Mouse (Mus musculus): ENCODE data around the gene Rpl22. TPM values are rescaled to one million over a fixed set of nuclear protein-coding genes. Genes with fewer than 3 reads are reported as not detected.

Rpl22 gene
- polyA plus RNA-seq, 1 experiment from 2014 or later, result 161 TPM

DNA sequence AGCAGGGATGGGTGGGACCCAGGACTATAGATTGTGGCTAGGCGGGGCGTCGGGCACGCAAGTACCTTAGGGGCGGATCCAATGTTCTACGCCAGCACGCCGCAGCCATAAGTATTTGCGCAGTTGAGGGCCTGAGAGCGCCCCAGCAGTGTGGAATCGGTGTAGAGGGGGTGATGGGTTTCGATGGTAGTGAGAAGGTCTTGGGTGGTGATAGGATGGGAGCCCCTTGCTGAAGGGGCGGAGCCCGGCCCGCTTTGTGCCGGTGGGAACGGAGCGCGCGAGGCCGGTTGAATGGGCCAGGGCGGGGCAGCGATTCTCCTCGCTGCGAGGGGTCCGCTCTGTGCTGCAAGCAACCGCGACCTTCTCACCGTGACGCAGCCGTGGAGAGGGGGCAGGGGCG is 39.4 kb upstream of the Rpl22 start:
- H3K36me3 ChIP-seq (ENCODE audit: control insufficient read depth, insufficient read depth), result no peaks in the 10 kb centered on the region
- peaks cover 11% of the 10 kb centered on the region for H3K4me1 ChIP-seq (ENCODE audit: control insufficient read depth, low read depth, low read length)
- H3K4me3 ChIP-seq (ENCODE audit: low read depth, low read length), result no peak overlapping the region
- H3K9ac ChIP-seq (ENCODE audit: low read depth, low read length), result no peak overlapping the region
- no peak overlapping the region for H3K27ac ChIP-seq (ENCODE audit: low read length)
- H3K27me3 ChIP-seq (ENCODE audit: control insufficient read depth, insufficient read depth, low read depth, low read length), result peaks cover 91% of the 10 kb centered on the region
- H3K4me2 ChIP-seq (ENCODE audit: low read depth, low read length), result no peak overlapping the region
- ATAC-seq (ENCODE audit: low read depth), result no peak
- WGBS (ENCODE audit: insufficient replicate concordance), result 4% methylated on average over 32 of the region's 32 CpGs
- no peaks in the 10 kb centered on the region for H3K9me3 ChIP-seq (replicated peaks; ENCODE audit: control insufficient read depth, low read length)

DNA sequence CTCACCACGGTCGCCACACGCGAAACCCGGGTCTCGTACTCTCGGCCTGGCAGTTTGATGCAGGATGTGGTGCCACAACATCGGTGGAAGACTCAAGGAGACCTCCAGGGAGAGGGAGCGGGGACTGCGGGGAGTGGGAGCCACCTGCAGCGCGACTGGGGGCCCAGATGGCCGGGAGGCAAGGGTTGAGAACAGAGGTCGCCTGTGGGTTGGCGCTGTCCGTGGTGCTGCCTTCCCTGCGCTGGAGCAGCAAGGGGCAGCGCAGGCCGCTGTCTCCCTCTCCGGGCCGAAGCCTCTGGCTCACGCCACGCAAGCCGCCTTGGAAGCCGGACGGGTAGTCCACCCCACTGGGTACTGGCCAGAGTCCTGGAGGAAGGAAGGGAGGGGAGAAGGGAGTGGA is 38.7 kb upstream of the Rpl22 start:
- Histone ChIP-seq H3K36me3 (ENCODE audit: control insufficient read depth, insufficient read depth) (no peaks in the 10 kb centered on the region), H3K4me2 (ENCODE audit: low read depth, low read length) (no peak overlapping the region), H3K9ac (ENCODE audit: low read depth, low read length) (no peak overlapping the region), H3K4me3 (ENCODE audit: low read depth, low read length) (no peak overlapping the region), H3K9me3 (replicated peaks; ENCODE audit: control insufficient read depth, low read length) (no peaks in the 10 kb centered on the region), H3K27ac (ENCODE audit: low read length) (no peak overlapping the region), H3K27me3 (ENCODE audit: control insufficient read depth, insufficient read depth, low read depth, low read length) (peaks cover 91% of the 10 kb centered on the region), H3K4me1 (ENCODE audit: control insufficient read depth, low read depth, low read length) (peaks cover 11% of the 10 kb centered on the region)
- WGBS (ENCODE audit: insufficient replicate concordance), result 7% methylated on average over 26 of the region's 26 CpGs
- ATAC-seq (ENCODE audit: low read depth), result no peak

DNA sequence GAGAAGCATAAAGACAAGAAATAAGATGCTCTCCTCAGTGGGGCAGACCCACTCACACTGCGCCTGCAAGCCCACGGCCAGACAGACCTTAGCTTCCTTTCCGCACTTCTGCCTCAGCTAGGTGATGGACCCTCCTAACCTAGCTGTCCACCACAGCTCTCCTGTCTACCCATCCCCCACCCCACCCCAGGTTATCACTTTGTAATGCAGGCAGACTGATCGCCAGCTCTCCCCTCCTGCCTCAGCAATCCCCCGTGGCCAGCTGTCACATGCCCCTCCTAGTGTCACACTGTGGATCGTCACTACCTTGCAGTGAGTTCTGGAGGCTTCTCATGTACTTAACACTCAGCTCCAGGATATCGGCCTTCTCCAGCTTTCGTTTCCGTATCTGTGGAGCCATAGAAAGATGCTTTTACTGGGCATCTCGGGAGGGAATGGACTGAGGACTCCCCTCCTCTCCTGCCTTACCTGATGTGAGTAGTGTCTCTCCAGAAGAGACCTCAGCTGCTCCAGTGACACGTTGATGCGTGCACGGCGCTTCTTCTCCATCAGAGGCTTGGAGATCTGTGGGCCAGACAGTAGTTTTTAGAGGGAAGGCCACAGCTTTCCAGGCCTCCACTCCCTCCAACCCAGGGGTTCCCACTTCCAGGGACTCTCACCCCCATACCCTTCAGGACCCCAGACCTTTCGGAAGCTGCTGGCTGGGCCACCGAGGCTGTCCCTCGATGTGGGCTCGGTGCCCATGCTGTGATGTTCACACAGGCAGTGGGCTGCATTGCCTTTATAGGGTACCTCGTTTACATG is 38.0 kb upstream of the Rpl22 start:
- Histone ChIP-seq H3K9me3 (replicated peaks; ENCODE audit: control insufficient read depth, low read length) (no peaks in the 10 kb centered on the region), H3K4me2 (ENCODE audit: low read depth, low read length) (no peak overlapping the region), H3K36me3 (ENCODE audit: control insufficient read depth, insufficient read depth) (no peaks in the 10 kb centered on the region), H3K27ac (ENCODE audit: low read length) (no peak overlapping the region), H3K9ac (ENCODE audit: low read depth, low read length) (no peak overlapping the region), H3K4me3 (ENCODE audit: low read depth, low read length) (no peak overlapping the region), H3K27me3 (ENCODE audit: control insufficient read depth, insufficient read depth, low read depth, low read length) (peaks cover 91% of the 10 kb centered on the region), H3K4me1 (ENCODE audit: control insufficient read depth, low read depth, low read length) (peaks cover 11% of the 10 kb centered on the region)
- ATAC-seq (ENCODE audit: low read depth), result no peak
- 18% methylated on average over 19 of the region's 19 CpGs for WGBS (ENCODE audit: insufficient replicate concordance)

DNA sequence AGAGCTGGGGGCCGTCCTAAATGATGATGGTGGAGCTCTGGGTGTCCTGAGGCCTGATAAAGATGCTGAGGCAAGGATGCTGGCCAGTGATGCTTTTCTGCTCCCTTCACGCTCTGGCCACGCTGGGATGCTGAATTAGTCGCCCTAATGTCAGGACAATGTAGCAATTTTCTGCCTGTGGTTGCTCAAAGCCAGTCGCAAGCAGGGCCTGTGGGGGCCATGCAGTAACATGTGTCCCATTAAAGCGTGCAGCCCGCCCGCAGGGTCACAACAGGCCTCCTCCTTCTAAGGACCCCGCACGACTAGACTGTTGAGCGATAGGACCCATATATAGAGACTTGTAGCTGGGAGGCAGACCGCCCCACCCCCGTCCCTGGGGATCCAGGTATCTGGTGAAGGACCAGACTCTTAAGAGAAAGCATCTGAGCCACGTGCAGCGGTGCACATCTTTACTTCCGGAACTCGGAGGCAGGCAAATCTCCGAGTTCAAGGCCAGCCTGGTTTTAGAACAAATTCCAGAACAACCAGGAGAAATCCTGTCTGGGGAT is 37.1 kb upstream of the Rpl22 start:
- Histone ChIP-seq H3K4me2 (ENCODE audit: low read depth, low read length) (no peak overlapping the region), H3K9ac (ENCODE audit: low read depth, low read length) (no peak overlapping the region), H3K4me3 (ENCODE audit: low read depth, low read length) (no peak overlapping the region), H3K9me3 (replicated peaks; ENCODE audit: control insufficient read depth, low read length) (no peaks in the 10 kb centered on the region), H3K27me3 (ENCODE audit: control insufficient read depth, insufficient read depth, low read depth, low read length) (peaks cover 90% of the 10 kb centered on the region), H3K27ac (ENCODE audit: low read length) (no peak overlapping the region), H3K36me3 (ENCODE audit: control insufficient read depth, insufficient read depth) (no peaks in the 10 kb centered on the region), H3K4me1 (ENCODE audit: control insufficient read depth, low read depth, low read length) (peaks cover 5% of the 10 kb centered on the region; the same call in 1 of the 2 replicates)
- WGBS (ENCODE audit: insufficient replicate concordance), result 49% methylated on average over 18 of the region's 18 CpGs
- no peak for ATAC-seq (ENCODE audit: low read depth)

DNA sequence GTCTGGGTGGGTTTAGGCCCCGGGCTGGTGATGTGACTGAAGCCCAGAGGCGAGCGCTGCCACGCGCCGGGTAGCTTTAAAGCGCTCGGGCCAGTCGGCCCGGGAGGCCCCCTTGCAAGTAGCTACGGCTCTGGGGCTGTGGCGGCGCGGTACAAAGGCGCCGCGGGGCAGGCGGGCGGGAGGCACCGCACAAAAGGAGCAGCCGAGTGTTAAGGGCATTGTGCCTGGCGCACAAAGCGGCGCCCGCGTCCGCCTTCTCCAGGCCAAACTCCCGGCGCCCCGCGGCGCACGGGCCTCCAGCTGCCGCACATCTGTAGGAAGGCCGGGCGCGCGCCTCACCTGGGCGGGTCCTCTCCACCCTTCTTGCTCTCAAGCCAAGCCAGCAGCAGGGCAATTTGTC is 35.2 kb upstream of the Rpl22 start:
- 3% methylated on average over 39 of the region's 39 CpGs for WGBS (ENCODE audit: insufficient replicate concordance)

DNA sequence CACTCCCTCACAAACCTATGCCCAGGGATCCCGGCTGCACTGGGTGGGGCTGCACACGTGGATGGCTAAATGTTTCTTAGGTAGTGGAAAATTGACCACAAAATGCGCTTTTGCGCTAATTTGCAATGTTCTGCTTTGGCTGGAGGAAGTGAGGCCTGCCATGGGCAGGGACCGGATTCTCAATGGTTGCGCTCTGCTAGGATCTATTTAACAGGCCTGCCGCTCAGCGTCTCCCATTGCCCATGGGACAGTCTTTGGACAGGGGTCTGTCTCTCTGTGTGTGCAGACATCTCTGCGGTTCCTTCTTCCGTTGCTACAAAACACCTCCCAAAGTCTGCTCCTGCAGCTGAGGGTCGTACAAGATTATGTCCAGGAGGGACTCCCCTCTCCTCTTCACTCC is 34.6 kb upstream of the Rpl22 start:
- peaks cover 72% of the 10 kb centered on the region for H3K27me3 ChIP-seq (ENCODE audit: control insufficient read depth, insufficient read depth, low read depth, low read length)
- H3K4me1 ChIP-seq (ENCODE audit: control insufficient read depth, low read depth, low read length), result peaks cover 11% of the 10 kb centered on the region
- no peak for ATAC-seq (ENCODE audit: low read depth)
- H3K4me2 ChIP-seq (ENCODE audit: low read depth, low read length), result no peak overlapping the region
- no peak overlapping the region for H3K27ac ChIP-seq (ENCODE audit: low read length)
- no peak overlapping the region for H3K4me3 ChIP-seq (ENCODE audit: low read depth, low read length)
- no peaks in the 10 kb centered on the region for H3K36me3 ChIP-seq (ENCODE audit: control insufficient read depth, insufficient read depth)
- WGBS (ENCODE audit: insufficient replicate concordance), result 23% methylated on average over 11 of the region's 11 CpGs
- H3K9ac ChIP-seq (ENCODE audit: low read depth, low read length), result no peak overlapping the region
- H3K9me3 ChIP-seq (replicated peaks; ENCODE audit: control insufficient read depth, low read length), result no peaks in the 10 kb centered on the region

More for the DNA sequence above, 35.2 kb upstream of the Rpl22 start:
- Histone ChIP-seq H3K4me1 (ENCODE audit: control insufficient read depth, low read depth, low read length) (peaks cover 6% of the 10 kb centered on the region; the same call in 1 of the 2 replicates), H3K4me2 (ENCODE audit: low read depth, low read length) (no peak overlapping the region), H3K27ac (ENCODE audit: low read length) (no peak overlapping the region), H3K9me3 (replicated peaks; ENCODE audit: control insufficient read depth, low read length) (no peaks in the 10 kb centered on the region), H3K9ac (ENCODE audit: low read depth, low read length) (no peak overlapping the region), H3K36me3 (ENCODE audit: control insufficient read depth, insufficient read depth) (no peaks in the 10 kb centered on the region), H3K4me3 (ENCODE audit: low read depth, low read length) (no peak overlapping the region), H3K27me3 (ENCODE audit: control insufficient read depth, insufficient read depth, low read depth, low read length) (peaks cover 77% of the 10 kb centered on the region)
- no peak for ATAC-seq (ENCODE audit: low read depth)

DNA sequence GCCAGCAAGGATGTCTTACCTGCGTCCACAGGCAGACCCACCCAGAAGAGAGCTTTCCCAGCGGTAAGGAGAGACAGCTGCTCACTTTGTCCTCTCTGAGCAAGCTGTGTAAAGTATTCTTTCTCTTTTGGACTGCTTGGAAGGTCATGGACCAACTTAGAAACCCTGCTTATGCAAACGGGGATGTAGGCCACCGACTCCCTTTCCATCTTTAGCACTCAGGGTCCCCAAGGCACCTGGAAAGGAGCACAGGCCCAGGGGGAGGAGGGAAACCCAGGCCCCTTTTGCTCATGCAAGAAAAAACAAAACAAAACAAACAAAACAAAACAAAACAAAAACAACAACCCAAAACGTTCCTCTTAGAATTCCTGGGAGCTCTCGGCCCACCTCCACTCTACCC is 34.0 kb upstream of the Rpl22 start, which contains the start of gene Hes3:
Gene Hes3, minus strand, starts transcription at position 101 of the 400 bp plus-strand sequence.
- Histone ChIP-seq H3K4me2 (ENCODE audit: low read depth, low read length) (no peak within 1 kb of the TSS), H3K4me3 (ENCODE audit: low read depth, low read length) (no peak within 1 kb of the TSS), H3K9ac (ENCODE audit: low read depth, low read length) (no peak within 1 kb of the TSS), H3K27me3 (ENCODE audit: control insufficient read depth, insufficient read depth, low read depth, low read length) (peaks cover 67% of the 10 kb centered on the region), H3K9me3 (replicated peaks; ENCODE audit: control insufficient read depth, low read length) (no peaks in the 10 kb centered on the region), H3K36me3 (ENCODE audit: control insufficient read depth, insufficient read depth) (no peaks in the 10 kb centered on the region), H3K27ac (ENCODE audit: low read length) (no peak within 1 kb of the TSS), H3K4me1 (ENCODE audit: control insufficient read depth, low read depth, low read length) (peaks cover 7% of the 10 kb centered on the region)
- 31% methylated on average over 6 of the region's 6 CpGs for WGBS (ENCODE audit: insufficient replicate concordance)
- no peak for ATAC-seq (ENCODE audit: low read depth)

DNA sequence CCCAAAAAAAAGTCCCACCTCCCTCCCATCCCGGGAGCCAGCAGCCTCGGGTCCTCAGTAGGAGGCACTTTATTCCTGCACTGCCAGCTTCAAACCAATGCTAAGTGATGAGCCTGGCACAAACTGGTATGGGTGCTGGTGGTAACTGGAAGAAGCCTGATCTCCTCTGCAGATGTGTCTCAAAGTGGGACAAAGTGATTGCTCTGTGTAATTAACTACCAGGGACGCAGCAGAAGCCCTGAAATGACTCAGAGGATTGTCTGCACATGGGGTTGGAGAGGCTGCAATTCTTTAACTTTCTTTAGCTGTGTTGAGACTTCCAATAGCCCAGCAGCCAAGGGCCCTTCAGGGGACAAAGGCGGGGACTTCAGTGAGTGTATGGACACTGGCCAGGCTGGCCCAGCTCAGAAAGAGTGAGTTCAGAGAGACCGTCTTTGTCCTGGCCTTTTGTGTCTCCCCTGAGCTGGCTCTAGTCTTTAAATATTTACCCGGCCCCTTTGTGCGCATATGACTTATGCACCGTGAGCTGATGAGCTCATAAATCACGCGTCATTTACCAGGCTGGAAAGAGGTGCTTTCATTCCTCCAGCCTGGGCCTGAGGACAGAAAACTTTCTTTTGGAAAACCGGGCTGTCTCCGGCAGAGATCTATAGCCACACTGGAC is 33.3 kb upstream of the Rpl22 start:
- ATAC-seq (ENCODE audit: low read depth), result no peak
- H3K4me1 ChIP-seq (ENCODE audit: control insufficient read depth, low read depth, low read length), result peaks cover 7% of the 10 kb centered on the region
- H3K9me3 ChIP-seq (replicated peaks; ENCODE audit: control insufficient read depth, low read length), result no peaks in the 10 kb centered on the region
- H3K4me3 ChIP-seq (ENCODE audit: low read depth, low read length), result no peak overlapping the region
- no peak overlapping the region for H3K27ac ChIP-seq (ENCODE audit: low read length)
- no peak overlapping the region for H3K4me2 ChIP-seq (ENCODE audit: low read depth, low read length)
- peaks cover 60% of the 10 kb centered on the region for H3K27me3 ChIP-seq (ENCODE audit: control insufficient read depth, insufficient read depth, low read depth, low read length)
- WGBS (ENCODE audit: insufficient replicate concordance), result 37% methylated on average over 12 of the region's 12 CpGs
- no peak overlapping the region for H3K9ac ChIP-seq (ENCODE audit: low read depth, low read length)
- no peaks in the 10 kb centered on the region for H3K36me3 ChIP-seq (ENCODE audit: control insufficient read depth, insufficient read depth)
